Mouse (Mus musculus) neural tube, embryonic 14.5 days (tissue): ENCODE measurements around the gene Adamts1. TPM values are rescaled to one million over a fixed set of nuclear protein-coding genes. Genes with fewer than 3 reads are reported as not detected.
A peak's percentile ranks its signal among the peaks of the same experiment; 100 is the strongest.

ENCODE experiments used
- ATAC-seq: fragments of 200-750 bp; cut with Nextera tagmentation; 2 replicates; pipeline ENCODE4 v1.8.0; 2017; ENCODE audit warnings: low read depth, mild to moderate bottlenecking, moderate TSS enrichment, moderate library complexity
- H3K27ac ChIP-seq: fragments of 300-500 bp; sonication (generic); 2 replicates; pipeline ENCODE4 v1.5.1; 2014; ENCODE audit warnings: low read depth, mild to moderate bottlenecking, control low read depth, low read length, moderate library complexity, mixed read lengths
- H3K27me3 ChIP-seq: fragments of 300-500 bp; sonication (generic); 2 replicates; pipeline ENCODE4 v1.6.1; 2014; ENCODE audit warnings: low read length; ENCODE audit not compliant: control insufficient read depth, insufficient read depth
- H3K36me3 ChIP-seq: fragments of 300-500 bp; sonication (generic); 2 replicates; pipeline ENCODE4 v1.6.1; 2014; ENCODE audit warnings: low read length, mixed read lengths; ENCODE audit not compliant: control insufficient read depth, insufficient read depth
- H3K4me1 ChIP-seq: fragments of 300-500 bp; sonication (generic); 2 replicates; pipeline ENCODE4 v1.6.1; 2014; ENCODE audit warnings: low read length; ENCODE audit not compliant: control insufficient read depth, insufficient read depth
- H3K4me2 ChIP-seq: fragments of 300-500 bp; sonication (generic); 2 replicates; pipeline ENCODE4 v1.6.1; 2014; ENCODE audit warnings: mild to moderate bottlenecking, low read depth, low read length, control low read depth
- H3K4me3 ChIP-seq: fragments of 300-500 bp; sonication (generic); 2 replicates; pipeline ENCODE4 v1.5.1; 2014; ENCODE audit warnings: low read depth, low read length, control low read depth, mixed read lengths
- H3K9ac ChIP-seq: fragments of 300-500 bp; sonication (generic); replicated peaks from 2 replicates; pipeline ENCODE4 v1.6.1; 2014; ENCODE audit warnings: low read depth, mild to moderate bottlenecking, control low read depth, low read length, mixed read lengths
- H3K9me3 ChIP-seq: fragments of 300-500 bp; sonication (generic); 2 replicates; pipeline ENCODE4 v1.6.1; 2016; ENCODE audit warnings: low read length; ENCODE audit not compliant: control insufficient read depth
- WGBS: fragments of 180-500 bp; shearing (Covaris S2); extraction: QIAGEN DNeasy Blood & Tissue Kit; methylation state at CpG from one replicate; pipeline ENCODE4 v1.1.7; 2014; 5-methylcytosine and 5-hydroxymethylcytosine counted together
- polyA plus RNA-seq: library from polyadenylated mRNA; unstranded; fragments of >200 nt; fragmentation: Nextera tagmentation; extraction: Ambion mirVana; gene quantifications from 2 replicates; pipeline ENCODE4 v1.2.1, GENCODE M21; 2014

Gene Adamts1
- polyA plus RNA-seq, result 2.8 and 9.2 TPM in 2 replicates

GRCm38 (mm10) chr16:85802954-85803353, at the start of gene Adamts1:
TSS of gene Adamts1 (minus strand) at chr16:85803113.
- Histone ChIP-seq H3K9ac (peak within 1 kb of the TSS; percentile 61), H3K4me2 (peak within 1 kb of the TSS; percentile 99), H3K4me1 (peaks cover 6% of the 10 kb centered on the region; the same call in 1 of the 2 replicates), H3K9me3 (no peaks in the 10 kb centered on the region), H3K4me3 (peak within 1 kb of the TSS; percentile 58), H3K27ac (peak within 1 kb of the TSS; percentile 45), H3K27me3 (peaks cover 3% of the 10 kb centered on the region; the same call in 1 of the 2 replicates), H3K36me3 (no peaks in the 10 kb centered on the region)
- peak; percentile 75 for ATAC-seq
- under 1% methylated on average over 26 of the region's 26 CpGs for WGBS

DNA sequence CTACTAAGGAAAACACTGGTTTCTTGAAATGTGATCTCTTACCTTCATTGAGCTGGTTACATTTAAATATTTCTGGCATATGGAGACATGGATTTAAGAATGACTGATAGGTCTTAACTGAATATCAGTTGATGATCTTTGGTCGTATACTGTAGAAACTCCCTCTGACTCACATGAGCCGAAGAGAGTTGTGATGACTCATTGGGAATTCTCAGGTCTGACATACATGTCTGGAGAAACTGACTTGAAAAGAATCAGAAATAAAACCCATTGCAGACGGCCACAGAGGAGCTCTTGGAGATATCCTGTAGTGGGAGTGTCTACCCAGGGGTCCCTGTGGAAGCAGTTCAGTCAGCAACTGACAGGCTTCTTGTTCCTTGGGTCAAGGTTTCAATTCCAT, 24.2 kb upstream of the Adamts1 start:
- H3K9ac ChIP-seq, result no peak overlapping the region
- no peaks in the 10 kb centered on the region for H3K36me3 ChIP-seq
- H3K27ac ChIP-seq, result no peak overlapping the region
- H3K9me3 ChIP-seq, result no peaks in the 10 kb centered on the region
- no peak overlapping the region for H3K4me3 ChIP-seq
- H3K27me3 ChIP-seq, result no peaks in the 10 kb centered on the region
- WGBS, result 79% methylated on average over 3 of the region's 3 CpGs
- no peak for ATAC-seq
- H3K4me1 ChIP-seq, result no peaks in the 10 kb centered on the region
- no peak overlapping the region for H3K4me2 ChIP-seq

- Histone ChIP-seq H3K9me3 (no peaks in the 10 kb centered on the region), H3K4me3 (no peak overlapping the region), H3K4me2 (no peak overlapping the region), H3K27me3 (no peaks in the 10 kb centered on the region), H3K4me1 (no peaks in the 10 kb centered on the region), H3K9ac (no peak overlapping the region), H3K27ac (no peak overlapping the region), H3K36me3 (no peaks in the 10 kb centered on the region)
- 78% methylated on average over 5 of the region's 5 CpGs for WGBS
- no peak for ATAC-seq
These were observed 19.5 kb upstream of the Adamts1 start for GRCm38 (mm10) chr16:85822330-85822916.

DNA sequence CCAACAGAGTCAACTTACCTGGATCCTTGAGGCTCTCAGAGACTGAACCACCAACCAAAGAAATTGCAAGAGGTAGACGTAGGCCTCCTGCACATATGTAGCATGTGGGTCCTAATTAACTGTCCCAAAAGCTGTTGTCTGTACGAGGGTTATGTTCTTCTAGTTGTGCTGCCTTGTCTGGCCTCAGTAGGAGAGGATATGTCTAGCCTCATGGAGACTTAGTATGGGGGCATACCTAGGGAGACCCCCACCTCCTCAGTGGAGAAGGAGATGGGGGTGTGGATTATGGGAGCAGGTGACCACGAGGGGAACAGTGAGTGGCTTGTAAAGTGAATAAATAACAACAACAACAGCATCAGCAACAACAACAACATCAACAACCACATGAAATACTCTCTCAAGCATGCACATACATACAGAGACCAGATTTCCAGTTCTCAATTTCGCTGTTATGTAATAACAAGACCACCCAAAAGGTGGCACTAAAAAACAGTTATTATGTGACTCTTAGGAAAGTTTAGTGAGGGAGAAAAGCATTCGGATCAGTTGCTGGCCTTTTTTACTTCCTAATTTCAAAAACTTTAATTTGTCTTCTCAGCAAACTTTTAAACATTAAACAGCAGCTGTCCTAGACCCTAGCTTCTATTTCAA, 17.0 kb upstream of the Adamts1 start:
- H3K27me3 ChIP-seq, result no peaks in the 10 kb centered on the region
- no peak overlapping the region for H3K4me3 ChIP-seq
- ATAC-seq, result no peak
- no peak overlapping the region for H3K27ac ChIP-seq
- 63% methylated on average over 5 of the region's 5 CpGs for WGBS
- H3K9ac ChIP-seq, result no peak overlapping the region
- H3K36me3 ChIP-seq, result no peaks in the 10 kb centered on the region
- no peaks in the 10 kb centered on the region for H3K9me3 ChIP-seq
- H3K4me2 ChIP-seq, result no peak overlapping the region
- no peaks in the 10 kb centered on the region for H3K4me1 ChIP-seq

DNA sequence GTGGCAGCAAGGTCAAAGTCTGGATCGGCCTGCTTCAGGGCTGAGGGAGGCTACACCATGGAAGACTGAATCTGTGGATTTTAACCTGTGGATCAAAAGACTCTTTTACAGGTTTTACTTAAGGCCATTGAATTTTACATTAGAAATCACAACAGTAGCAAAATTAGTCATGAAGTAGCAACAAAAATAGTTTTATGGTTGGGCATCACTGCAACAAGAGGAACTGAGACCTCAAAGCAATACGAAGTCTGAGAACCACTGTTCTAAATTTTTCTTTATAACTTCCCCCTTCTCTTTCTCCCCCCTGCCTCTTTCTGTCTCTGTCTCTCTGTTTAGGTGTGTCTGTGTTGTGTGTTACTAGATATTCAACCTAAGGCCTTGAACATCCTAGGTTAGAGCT, 11.2 kb upstream of the Adamts1 start:
- no peak overlapping the region for H3K27ac ChIP-seq
- no peaks in the 10 kb centered on the region for H3K27me3 ChIP-seq
- no peak overlapping the region for H3K9ac ChIP-seq
- no peak overlapping the region for H3K4me3 ChIP-seq
- no peak for ATAC-seq
- H3K4me2 ChIP-seq, result no peak overlapping the region
- H3K36me3 ChIP-seq, result no peaks in the 10 kb centered on the region
- whole genome bisulfite sequencing, result 87% methylated on average over 2 of the region's 2 CpGs
- no peaks in the 10 kb centered on the region for H3K9me3 ChIP-seq
- H3K4me1 ChIP-seq, result no peaks in the 10 kb centered on the region

- ATAC-seq, result no peak
- Histone ChIP-seq H3K4me1 (peaks cover 3% of the 10 kb centered on the region; the same call in 1 of the 2 replicates), H3K27ac (no peak overlapping the region), H3K4me3 (no peak overlapping the region), H3K4me2 (0 out of 2 replicates have a peak overlapping the region, but pooled peaks have one; percentile 8), H3K9me3 (no peaks in the 10 kb centered on the region), H3K36me3 (no peaks in the 10 kb centered on the region), H3K27me3 (no peaks in the 10 kb centered on the region), H3K9ac (no peak overlapping the region)
- WGBS, result 11% methylated on average over 2 of the region's 2 CpGs
These were observed 4.7 kb upstream of the Adamts1 start for GRCm38 (mm10) chr16:85807626-85808025.

GRCm38 (mm10) chr16:85807072-85807471, 4.2 kb upstream of the Adamts1 start:
- 20% methylated on average over 3 of the region's 3 CpGs for WGBS
- no peak overlapping the region for H3K4me2 ChIP-seq
- H3K27me3 ChIP-seq, result no peaks in the 10 kb centered on the region
- no peak overlapping the region for H3K4me3 ChIP-seq
- no peaks in the 10 kb centered on the region for H3K9me3 ChIP-seq
- H3K9ac ChIP-seq, result no peak overlapping the region
- no peak for ATAC-seq
- no peak overlapping the region for H3K27ac ChIP-seq
- no peaks in the 10 kb centered on the region for H3K36me3 ChIP-seq
- H3K4me1 ChIP-seq, result peaks cover 3% of the 10 kb centered on the region; the same call in 1 of the 2 replicates

- Histone ChIP-seq H3K9me3 (no peaks in the 10 kb centered on the region), H3K27ac (no peak overlapping the region), H3K36me3 (no peaks in the 10 kb centered on the region), H3K27me3 (peaks cover 3% of the 10 kb centered on the region; the same call in 1 of the 2 replicates), H3K4me2 (no peak overlapping the region), H3K4me3 (no peak overlapping the region), H3K4me1 (peaks cover 6% of the 10 kb centered on the region; the same call in 1 of the 2 replicates), H3K9ac (no peak overlapping the region)
- 85% methylated on average over 2 of the region's 2 CpGs for WGBS
- no peak for ATAC-seq
These were observed 2.7 kb upstream of the Adamts1 start for GRCm38 (mm10) chr16:85805581-85805980.
